Mouse (Mus musculus): ENCODE data around the gene Polr2l. TPM values are rescaled to one million over a fixed set of nuclear protein-coding genes. Genes with fewer than 3 reads are reported as not detected.

Polr2l gene
- polyA plus RNA-seq, 1 experiment, result 12.1 TPM

GRCm38 (mm10) chr7:141464603-141465201 is 10.2 kb downstream of the Polr2l start:
- Histone ChIP-seq H3K27ac (ENCODE audit: insufficient read depth, low read length) (no peak overlapping the region), H3K9me3 (replicated peaks; ENCODE audit: control insufficient read depth, insufficient read depth, low read length, poor library complexity, severe bottlenecking) (no peaks in the 10 kb centered on the region), H3K36me3 (ENCODE audit: control insufficient read depth, insufficient read depth, low read length, poor library complexity, severe bottlenecking) (no peaks in the 10 kb centered on the region), H3K4me1 (ENCODE audit: control insufficient read depth, insufficient read depth, low read length) (peaks cover 5% of the 10 kb centered on the region), H3K4me3 (ENCODE audit: low read depth, low read length) (peak overlapping the region; percentile 60), H3K27me3 (ENCODE audit: control insufficient read depth, insufficient read depth, low read length, poor library complexity, severe bottlenecking) (no peaks in the 10 kb centered on the region), H3K9ac (ENCODE audit: low read depth, poor library complexity, severe bottlenecking) (peak overlapping the region; percentile 5)
- TF ChIP-seq EP300 (IDR thresholded peaks at IDR 0.05; ENCODE audit: insufficient read depth, low read depth, low read length), result no peak
- no peak for TF ChIP-seq CTCF (IDR thresholded peaks at IDR 0.05; ENCODE audit: low read depth, low read length)
- TF ChIP-seq POLR2A (IDR thresholded peaks at IDR 0.05; ENCODE audit: insufficient read depth, low read length), result no peak

- no peaks in the 10 kb centered on the region for H3K36me3 ChIP-seq (ENCODE audit: control insufficient read depth, insufficient read depth, low read length, poor library complexity, severe bottlenecking)
- peak overlapping the region; percentile 60 for H3K4me3 ChIP-seq (ENCODE audit: low read depth, low read length)
- TF ChIP-seq EP300 (IDR thresholded peaks at IDR 0.05; ENCODE audit: insufficient read depth, low read depth, low read length) (no peak), POLR2A (IDR thresholded peaks at IDR 0.05; ENCODE audit: insufficient read depth, low read length) (no peak), CTCF (IDR thresholded peaks at IDR 0.05; ENCODE audit: low read depth, low read length) (no peak)
- no peaks in the 10 kb centered on the region for H3K9me3 ChIP-seq (replicated peaks; ENCODE audit: control insufficient read depth, insufficient read depth, low read length, poor library complexity, severe bottlenecking)
- no peak overlapping the region for H3K27ac ChIP-seq (ENCODE audit: insufficient read depth, low read length)
- peak overlapping the region; percentile 5 for H3K9ac ChIP-seq (ENCODE audit: low read depth, poor library complexity, severe bottlenecking)
- H3K27me3 ChIP-seq (ENCODE audit: control insufficient read depth, insufficient read depth, low read length, poor library complexity, severe bottlenecking), result no peaks in the 10 kb centered on the region
- H3K4me1 ChIP-seq (ENCODE audit: control insufficient read depth, insufficient read depth, low read length), result peaks cover 5% of the 10 kb centered on the region
Observed at GRCm38 (mm10) chr7:141463824-141464602, 10.9 kb downstream of the Polr2l start.

GRCm38 (mm10) chr7:141462333-141462821 is 12.6 kb downstream of the Polr2l start:
- Histone ChIP-seq H3K4me3 (ENCODE audit: low read depth, low read length) (peak overlapping the region; percentile 56), H3K4me1 (ENCODE audit: control insufficient read depth, insufficient read depth, low read length) (peaks cover 5% of the 10 kb centered on the region), H3K36me3 (ENCODE audit: control insufficient read depth, insufficient read depth, low read length, poor library complexity, severe bottlenecking) (no peaks in the 10 kb centered on the region), H3K9me3 (replicated peaks; ENCODE audit: control insufficient read depth, insufficient read depth, low read length, poor library complexity, severe bottlenecking) (no peaks in the 10 kb centered on the region), H3K27ac (ENCODE audit: insufficient read depth, low read length) (no peak overlapping the region), H3K9ac (ENCODE audit: low read depth, poor library complexity, severe bottlenecking) (peak overlapping the region; percentile 53), H3K27me3 (ENCODE audit: control insufficient read depth, insufficient read depth, low read length, poor library complexity, severe bottlenecking) (no peaks in the 10 kb centered on the region)
- no peak for TF ChIP-seq EP300 (IDR thresholded peaks at IDR 0.05; ENCODE audit: insufficient read depth, low read depth, low read length)
- TF ChIP-seq CTCF (IDR thresholded peaks at IDR 0.05; ENCODE audit: low read depth, low read length), result no peak
- no peak for TF ChIP-seq POLR2A (IDR thresholded peaks at IDR 0.05; ENCODE audit: insufficient read depth, low read length)

- Histone ChIP-seq H3K27ac (ENCODE audit: insufficient read depth, low read length) (no peak overlapping the region), H3K27me3 (ENCODE audit: control insufficient read depth, insufficient read depth, low read length, poor library complexity, severe bottlenecking) (no peaks in the 10 kb centered on the region), H3K4me3 (ENCODE audit: low read depth, low read length) (peak overlapping the region; percentile 56), H3K9me3 (replicated peaks; ENCODE audit: control insufficient read depth, insufficient read depth, low read length, poor library complexity, severe bottlenecking) (no peaks in the 10 kb centered on the region), H3K36me3 (ENCODE audit: control insufficient read depth, insufficient read depth, low read length, poor library complexity, severe bottlenecking) (no peaks in the 10 kb centered on the region), H3K4me1 (ENCODE audit: control insufficient read depth, insufficient read depth, low read length) (peaks cover 5% of the 10 kb centered on the region), H3K9ac (ENCODE audit: low read depth, poor library complexity, severe bottlenecking) (peak overlapping the region; percentile 53)
- TF ChIP-seq EP300 (IDR thresholded peaks at IDR 0.05; ENCODE audit: insufficient read depth, low read depth, low read length) (no peak), CTCF (IDR thresholded peaks at IDR 0.05; ENCODE audit: low read depth, low read length) (no peak), POLR2A (IDR thresholded peaks at IDR 0.05; ENCODE audit: insufficient read depth, low read length) (no peak)
Observed at GRCm38 (mm10) chr7:141461521-141462332, 13.2 kb downstream of the Polr2l start.

GRCm38 (mm10) chr7:141460391-141461113 is 14.4 kb downstream of the Polr2l start, which contains the start of gene Cracr2b:
Gene Cracr2b, plus strand, starts transcription at chr7:141461094.
- peak within 1 kb of the TSS; percentile 56 for H3K4me3 ChIP-seq (ENCODE audit: low read depth, low read length)
- H3K9ac ChIP-seq (ENCODE audit: low read depth, poor library complexity, severe bottlenecking), result peak within 1 kb of the TSS; percentile 53
- no peaks in the 10 kb centered on the region for H3K9me3 ChIP-seq (replicated peaks; ENCODE audit: control insufficient read depth, insufficient read depth, low read length, poor library complexity, severe bottlenecking)
- H3K27me3 ChIP-seq (ENCODE audit: control insufficient read depth, insufficient read depth, low read length, poor library complexity, severe bottlenecking), result no peaks in the 10 kb centered on the region
- no peaks in the 10 kb centered on the region for H3K36me3 ChIP-seq (ENCODE audit: control insufficient read depth, insufficient read depth, low read length, poor library complexity, severe bottlenecking)
- TF ChIP-seq CTCF (IDR thresholded peaks at IDR 0.05; ENCODE audit: low read depth, low read length), result no peak
- TF ChIP-seq POLR2A (IDR thresholded peaks at IDR 0.05; ENCODE audit: insufficient read depth, low read length), result no peak
- H3K4me1 ChIP-seq (ENCODE audit: control insufficient read depth, insufficient read depth, low read length), result peaks cover 2% of the 10 kb centered on the region
- H3K27ac ChIP-seq (ENCODE audit: insufficient read depth, low read length), result no peak within 1 kb of the TSS

All from ES-Bruce4 (cell line).